Mouse (Mus musculus) c-Kit-positive CD71-negative TER-119-negative erythroid progenitor cells, embryonic 14.5 days (primary cell): ENCODE data around the gene Vash1.
A peak's percentile ranks its signal among the peaks of the same experiment; 100 is the strongest.

Experiments used
- DNase-seq: peaks from one replicate; pipeline ENCODE4 v3.0.0-alpha.2; 2013; ENCODE audit warnings: low read depth

Vash1 gene

DNA sequence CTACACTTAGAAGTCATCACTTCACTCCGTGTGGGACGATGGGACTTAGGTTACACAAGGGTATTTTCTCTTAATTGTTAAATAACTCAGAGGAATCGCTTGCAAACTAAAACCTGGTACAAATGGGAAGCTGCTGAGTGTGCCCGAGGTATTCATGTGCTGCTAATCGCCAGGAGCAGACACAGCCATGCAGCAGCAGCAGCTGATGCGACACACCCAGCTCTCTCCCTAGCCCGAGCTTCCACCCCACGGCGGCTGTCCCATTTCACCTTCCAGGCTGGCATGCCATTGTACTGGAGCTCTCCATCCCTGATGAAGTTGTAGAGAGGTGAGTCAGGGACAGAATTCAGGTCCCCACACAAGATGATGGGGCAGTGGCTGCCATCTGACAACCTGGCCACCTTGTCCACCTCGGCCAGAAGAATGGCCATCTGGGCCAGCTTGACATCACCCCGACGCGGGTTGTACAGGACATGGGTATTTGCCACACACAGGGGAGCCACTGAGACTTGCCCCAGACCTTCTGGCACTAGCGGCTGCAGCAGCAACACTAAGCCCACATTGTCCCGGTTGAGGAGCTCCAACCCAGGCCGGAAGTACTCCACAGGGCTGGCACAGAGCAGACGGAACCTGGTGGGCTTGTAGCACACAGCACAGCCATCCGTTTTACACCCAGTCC lies 41.6 kb downstream of the Vash1 start:
- DNase-seq = no peak

GRCm38 (mm10) chr12:86721453-86721852 lies 43.0 kb downstream of the Vash1 start:
- DNase-seq = no peak

GRCm38 (mm10) chr12:86724300-86724699 lies 45.8 kb downstream of the Vash1 start:
- no peak for DNase-seq

GRCm38 (mm10) chr12:86725706-86726105 lies 47.2 kb downstream of the Vash1 start:
- DNase-seq = no peak

- peak; percentile 94 for DNase-seq
Measured at GRCm38 (mm10) chr12:86726120-86726640, 47.7 kb downstream of the Vash1 start, which contains the start of gene Angel1. Gene Angel1 (minus strand): TSS chr12:86726460.

GRCm38 (mm10) chr12:86734319-86734810 lies 55.9 kb downstream of the Vash1 start, which contains the start of gene Lrrc74a:
Gene Lrrc74a (plus strand): TSS chr12:86734369.
- no peak for DNase-seq
